Mouse (Mus musculus) spleen, adult 2 months (tissue): ENCODE data around the gene Brip1.

Experiments
- CTCF ChIP-seq: fragments of 200-500 bp; IDR thresholded peaks from 2 replicates; pipeline ENCODE4 v1.5.1; 2011; ENCODE audit warnings: mild to moderate bottlenecking, inconsistent platforms; ENCODE audit not compliant: insufficient read depth, insufficient read length, insufficient replicate concordance; ENCODE audit errors: extremely low read depth
- POLR2A ChIP-seq: fragments of 200-500 bp; IDR thresholded peaks from 2 replicates; pipeline ENCODE4 v1.6.1; 2011; ENCODE audit warnings: low read depth, low read length, inconsistent platforms

DNA sequence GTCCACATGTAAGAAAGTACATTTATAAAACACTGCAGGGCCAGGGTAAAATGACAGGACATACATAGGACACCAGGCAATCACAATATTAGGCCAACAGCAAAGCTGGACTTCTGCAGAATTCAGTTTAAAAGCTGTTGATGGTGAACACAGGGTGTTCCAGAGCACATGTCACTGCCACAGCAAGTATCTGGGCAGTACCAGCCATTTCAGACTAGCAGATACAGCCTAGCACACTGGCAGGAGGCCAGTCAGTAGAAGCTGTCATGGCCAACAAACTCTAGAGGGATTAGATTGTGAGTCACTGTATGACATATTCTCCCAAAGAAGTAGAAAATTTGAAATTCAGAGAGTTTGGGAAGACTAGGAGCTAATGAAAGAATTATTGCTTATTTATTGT, 94.4 kb downstream of the Brip1 start:
- TF ChIP-seq CTCF (no peak), POLR2A (no peak)
